Mouse (Mus musculus) heart, embryonic 14.5 days (tissue): ENCODE measurements around the gene Fis1. TPM values are rescaled to one million over a fixed set of nuclear protein-coding genes. Genes with fewer than 3 reads are reported as not detected.
A peak's percentile ranks its signal among the peaks of the same experiment; 100 is the strongest.

Experiments
- ATAC-seq: fragments of 200-750 bp; cut with Nextera tagmentation; 2 replicates; pipeline ENCODE4 v1.8.0; 2017; ENCODE audit warnings: low read depth, moderate TSS enrichment; ENCODE audit not compliant: insufficient number of reproducible peaks, insufficient read depth, low FRiP score
- H3K27ac ChIP-seq, 2 experiments: fragments of 200-500 bp in 1 of 2; fragments of 300-500 bp in 1 of 2; sonication (generic) in 1 of 2; replicated peaks in 1 of 2; 2 replicates each; pipeline ENCODE4 v1.5.1; 2012 to 2014; ENCODE audit warnings: low read depth in 2 of 2, low read length in 2 of 2, control low read depth in 1 of 2, mild to moderate bottlenecking in 1 of 2, mixed read lengths in 1 of 2; ENCODE audit not compliant: control insufficient read depth in 1 of 2, insufficient read depth in 1 of 2
- H3K27me3 ChIP-seq: fragments of 300-500 bp; sonication (generic); 2 replicates; pipeline ENCODE4 v1.6.1; 2014; ENCODE audit warnings: mild to moderate bottlenecking, low read length, control low read depth; ENCODE audit not compliant: control insufficient read depth, insufficient read depth
- H3K36me3 ChIP-seq: fragments of 300-500 bp; sonication (generic); 2 replicates; pipeline ENCODE4 v1.6.1; 2014; ENCODE audit warnings: mild to moderate bottlenecking, control low read depth, low read length, mixed read lengths; ENCODE audit not compliant: control insufficient read depth, insufficient read depth
- H3K4me1 ChIP-seq, 2 experiments: fragments of 200-500 bp in 1 of 2; fragments of 300-500 bp in 1 of 2; sonication (generic) in 1 of 2; 2 replicates each; pipeline ENCODE4 v1.6.1; 2012 to 2014; ENCODE audit warnings: low read length in 2 of 2, control low read depth in 1 of 2, mixed read lengths in 1 of 2; ENCODE audit not compliant: control insufficient read depth in 2 of 2, insufficient read depth in 2 of 2
- H3K4me2 ChIP-seq: fragments of 300-500 bp; sonication (generic); 2 replicates; pipeline ENCODE4 v1.6.1; 2014; ENCODE audit warnings: mild to moderate bottlenecking, low read length
- H3K4me3 ChIP-seq, 2 experiments: fragments of 200-500 bp in 1 of 2; fragments of 300-500 bp in 1 of 2; sonication (generic) in 1 of 2; 2 replicates each; pipeline ENCODE4 v1.5.1; 2012 to 2014; ENCODE audit warnings: low read length in 2 of 2, mild to moderate bottlenecking in 2 of 2, control low read depth in 1 of 2, low read depth in 1 of 2, moderate library complexity in 1 of 2; ENCODE audit not compliant: control insufficient read depth in 1 of 2, insufficient read depth in 1 of 2
- H3K9ac ChIP-seq: fragments of 300-500 bp; sonication (generic); 2 replicates; pipeline ENCODE4 v1.6.1; 2014; ENCODE audit warnings: mild to moderate bottlenecking, low read length
- H3K9me3 ChIP-seq: fragments of 300-500 bp; sonication (generic); 2 replicates; pipeline ENCODE4 v1.6.1; 2016; ENCODE audit warnings: low read length, control low read depth; ENCODE audit not compliant: control insufficient read depth
- WGBS: fragments of 180-500 bp; shearing (Covaris S2); extraction: QIAGEN DNeasy Blood & Tissue Kit; methylation state at CpG from one replicate; pipeline ENCODE4 v1.1.7; 2014; 5-methylcytosine and 5-hydroxymethylcytosine counted together
- polyA plus RNA-seq: library from polyadenylated mRNA; unstranded; fragments of >200 nt; fragmentation: Nextera tagmentation; extraction: Ambion mirVana; gene quantifications from 2 replicates; pipeline ENCODE4 v1.2.1, GENCODE M21; 2014

The Fis1 gene
- polyA plus RNA-seq, 1 experiment from 2014 or later, result 314 TPM

GRCm38 (mm10) chr5:136987138-136987933 lies 34.3 kb downstream of the Fis1 start:
- peak overlapping the region; percentile 92 for H3K9ac ChIP-seq
- peak overlapping the region; percentile 79 to 83 for H3K4me3 ChIP-seq
- H3K9me3 ChIP-seq, result no peaks in the 10 kb centered on the region
- peaks cover 7 to 9% of the 10 kb centered on the region in 2 experiments; a peak in 3 of 4 replicates for H3K4me1 ChIP-seq
- H3K27me3 ChIP-seq, result no peaks in the 10 kb centered on the region
- H3K27ac ChIP-seq, result peak overlapping the region; percentile 87 to 94
- under 1% methylated on average over 64 of the region's 67 CpGs for WGBS
- peaks cover 55% of the 10 kb centered on the region for H3K36me3 ChIP-seq
- H3K4me2 ChIP-seq, result peak overlapping the region; percentile 94
- ATAC-seq, result peak; percentile 66

- WGBS, result 5% methylated on average over 12 of the region's 12 CpGs
- Histone ChIP-seq H3K36me3 (peaks cover 59% of the 10 kb centered on the region), H3K9ac (peak within 1 kb of the TSS; percentile 92), H3K27me3 (no peaks in the 10 kb centered on the region), H3K4me2 (peak within 1 kb of the TSS; percentile 94), H3K9me3 (no peaks in the 10 kb centered on the region), H3K27ac (peak within 1 kb of the TSS; percentile 87 to 94), H3K4me1 (peaks cover 7 to 9% of the 10 kb centered on the region in 2 experiments; a peak in 3 of 4 replicates), H3K4me3 (peak within 1 kb of the TSS; percentile 79 to 83)
- ATAC-seq, result no peak
These were observed 34.8 kb downstream of the Fis1 start, which contains the start of gene Znhit1 for GRCm38 (mm10) chr5:136987934-136988271. TSS of gene Znhit1 (minus strand) at chr5:136988021.

- Histone ChIP-seq H3K27ac (no peak overlapping the region), H3K36me3 (peaks cover 62% of the 10 kb centered on the region), H3K9ac (peak overlapping the region; percentile 92), H3K4me2 (peak overlapping the region; percentile 94), H3K27me3 (no peaks in the 10 kb centered on the region), H3K4me3 (peak overlapping the region; percentile 79 to 83), H3K9me3 (no peaks in the 10 kb centered on the region), H3K4me1 (peaks cover 7 to 9% of the 10 kb centered on the region in 2 experiments; a peak in 3 of 4 replicates)
- ATAC-seq, result no peak
- 46% methylated on average over 7 of the region's 7 CpGs for WGBS
These were observed 35.3 kb downstream of the Fis1 start for GRCm38 (mm10) chr5:136988420-136988819.

- Histone ChIP-seq H3K9ac (no peak overlapping the region), H3K4me2 (no peak overlapping the region), H3K27ac (no peak overlapping the region), H3K4me1 (peaks cover 7 to 9% of the 10 kb centered on the region in 2 experiments; a peak in 3 of 4 replicates), H3K9me3 (no peaks in the 10 kb centered on the region), H3K36me3 (peaks cover 63% of the 10 kb centered on the region), H3K4me3 (no peak overlapping the region), H3K27me3 (no peaks in the 10 kb centered on the region)
- WGBS, result 94% methylated on average over 6 of the region's 6 CpGs
- no peak for ATAC-seq
These were observed 36.7 kb downstream of the Fis1 start for GRCm38 (mm10) chr5:136989801-136990200.

- no peak for ATAC-seq
- no peaks in the 10 kb centered on the region for H3K9me3 ChIP-seq
- 68% methylated on average over 4 of the region's 5 CpGs for WGBS
- no peaks in the 10 kb centered on the region; a peak in 1 of 4 replicates for H3K4me1 ChIP-seq
- H3K4me2 ChIP-seq, result no peak overlapping the region
- no peaks in the 10 kb centered on the region for H3K27me3 ChIP-seq
- H3K4me3 ChIP-seq, result no peak overlapping the region
- H3K36me3 ChIP-seq, result peaks cover 19% of the 10 kb centered on the region
- no peak overlapping the region for H3K9ac ChIP-seq
- H3K27ac ChIP-seq, result no peak overlapping the region
These were observed 46.4 kb downstream of the Fis1 start for GRCm38 (mm10) chr5:136999449-136999848.

GRCm38 (mm10) chr5:137000612-137001011 lies 47.5 kb downstream of the Fis1 start:
- H3K27ac ChIP-seq, result no peak overlapping the region
- no peak for ATAC-seq
- no peak overlapping the region for H3K4me3 ChIP-seq
- no peak overlapping the region for H3K4me2 ChIP-seq
- no peaks in the 10 kb centered on the region; a peak in 1 of 4 replicates for H3K4me1 ChIP-seq
- 83% methylated on average over 2 of the region's 2 CpGs for WGBS
- no peaks in the 10 kb centered on the region for H3K27me3 ChIP-seq
- H3K36me3 ChIP-seq, result peaks cover 8% of the 10 kb centered on the region
- no peaks in the 10 kb centered on the region for H3K9me3 ChIP-seq
- no peak overlapping the region for H3K9ac ChIP-seq

GRCm38 (mm10) chr5:137007276-137007675 lies 54.2 kb downstream of the Fis1 start:
- H3K9me3 ChIP-seq, result no peaks in the 10 kb centered on the region
- H3K27me3 ChIP-seq, result no peaks in the 10 kb centered on the region
- H3K4me2 ChIP-seq, result no peak overlapping the region
- no peak overlapping the region for H3K4me3 ChIP-seq
- 0 out of 4 replicates have a peak, but pooled peaks cover 0 to 4% of the 10 kb centered on the region in 2 experiments for H3K4me1 ChIP-seq
- ATAC-seq, result no peak
- H3K36me3 ChIP-seq, result no peaks in the 10 kb centered on the region
- no peak overlapping the region for H3K27ac ChIP-seq
- no peak overlapping the region for H3K9ac ChIP-seq
- 39% methylated on average over 8 of the region's 8 CpGs for WGBS
